Mouse (Mus musculus) Patski (cell line): ENCODE measurements around the gene Olfr160. TPM values are rescaled to one million over a fixed set of nuclear protein-coding genes. Genes with fewer than 3 reads are reported as not detected.

Source experiments
- ATAC-seq: fragments of 100-300 bp; one replicate; pipeline ENCODE4 v1.8.0; 2021
- CTCF ChIA-PET: fragments of 350-600 bp; sonication (Branson Sonifier 250); formaldehyde crosslinking; loops from one replicate; lab custom pipeline; 2022; ENCODE audit warnings: inconsistent platforms; lab: Charles Lee
- POLR2A ChIA-PET: fragments of 350-600 bp; sonication (Branson Sonifier 250); formaldehyde crosslinking; loops from one replicate; lab custom pipeline; 2022; ENCODE audit warnings: antibody characterized with exemption, inconsistent platforms; lab: Charles Lee
- DNase-seq: peaks from one replicate; pipeline ENCODE4 v3.0.0-alpha.2; 2011; ENCODE audit warnings: low read depth, low spot score
- H3K27me3 ChIP-seq: fragments of 371-371 bp; one replicate; pipeline ENCODE4 v1.5.1; 2021
- CTCF ChIP-seq: fragments of 100-300 bp; IDR thresholded peaks from one replicate; pipeline ENCODE4 v1.5.1; 2021
- in situ Hi-C: fragments of 300-500 bp; cut with MboI; formaldehyde crosslinking; loops from 3 replicates; pipeline ENCODE4 v1.11.1; 2018; ENCODE audit warnings: low pct_unique_long_range_greater_than_20kb, mixed read lengths
- polyA plus RNA-seq: library from polyadenylated mRNA; unstranded; gene quantifications from one replicate; pipeline ENCODE4 v1.2.3, GENCODE M21; 2021

Gene Olfr160
- not detected for polyA plus RNA-seq

- peaks cover 9% of the 10 kb centered on the region for H3K27me3 ChIP-seq
- no peak for ATAC-seq
- DNase-seq = no peak
- in situ Hi-C loops = no loop called here
- TF ChIP-seq CTCF = no peak
- CTCF ChIA-PET = no interaction called here
- POLR2A ChIA-PET = no interaction called here
Measured at GRCm38 (mm10) chr9:37716150-37716549, at the start of gene Olfr160. Gene Olfr160, minus strand, starts transcription at chr9:37716250.

DNA sequence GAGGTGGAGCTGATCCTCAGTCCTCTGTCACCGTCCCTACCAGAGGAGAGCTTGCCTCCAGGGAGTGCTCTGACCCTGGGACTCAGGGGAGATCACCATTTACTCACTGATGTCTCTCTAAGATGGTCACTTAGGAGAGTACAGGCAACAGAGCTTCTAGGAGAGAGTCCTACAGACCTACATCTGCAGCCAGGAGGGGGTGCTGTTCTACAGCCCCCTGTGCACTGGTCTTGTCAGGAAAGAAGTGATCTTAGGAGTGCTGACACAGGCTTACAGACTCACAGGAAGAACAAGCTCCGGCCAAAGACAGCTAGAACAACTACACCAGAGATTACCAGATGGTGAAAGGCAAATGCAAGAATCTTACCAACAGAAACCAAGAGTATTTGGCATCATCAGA lies 46.5 kb upstream of the Olfr160 start:
- no peaks in the 10 kb centered on the region for H3K27me3 ChIP-seq
- TF ChIP-seq CTCF = peak; percentile 37
- ATAC-seq = no peak
- ChIA-PET CTCF (interaction anchor here (0.6 kb wide), 1 partner anchor 207 kb away, joined by 4 read pairs; no protein-coding TSS in a partner anchor), POLR2A (no interaction called here)
- in situ Hi-C loops = no loop called here
- DNase-seq = no peak

GRCm38 (mm10) chr9:37761728-37762127 lies 45.7 kb upstream of the Olfr160 start:
- ChIA-PET POLR2A (no interaction called here), CTCF (interaction anchor here (0.6 to 1.6 kb wide), 2 partner anchors 14 to 208 kb away, joined by 4 to 5 read pairs; no protein-coding TSS in a partner anchor)
- no peak for ATAC-seq
- TF ChIP-seq CTCF = no peak
- H3K27me3 ChIP-seq = no peaks in the 10 kb centered on the region
- no peak for DNase-seq
- in situ Hi-C loops = no loop called here

- H3K27me3 ChIP-seq = no peaks in the 10 kb centered on the region
- TF ChIP-seq CTCF = no peak
- ATAC-seq (no peak), DNase-seq (no peak)
- in situ Hi-C loops = no loop called here
- POLR2A ChIA-PET = no interaction called here
- CTCF ChIA-PET = no interaction called here
Measured at GRCm38 (mm10) chr9:37752006-37752405, 36.0 kb upstream of the Olfr160 start.

GRCm38 (mm10) chr9:37751467-37751866 lies 35.4 kb upstream of the Olfr160 start:
- in situ Hi-C loops = no loop called here

GRCm38 (mm10) chr9:37750319-37751075 lies 34.4 kb upstream of the Olfr160 start:
- in situ Hi-C loops = no loop called here
- ChIA-PET CTCF (no interaction called here), POLR2A (no interaction called here)
- no peaks in the 10 kb centered on the region for H3K27me3 ChIP-seq
- ATAC-seq (no peak), DNase-seq (no peak)
- TF ChIP-seq CTCF = no peak

More at GRCm38 (mm10) chr9:37751467-37751866, 35.4 kb upstream of the Olfr160 start:
- no peak for TF ChIP-seq CTCF
- no peak for ATAC-seq
- ChIA-PET CTCF (no interaction called here), POLR2A (no interaction called here)
- no peak for DNase-seq
- H3K27me3 ChIP-seq = no peaks in the 10 kb centered on the region

GRCm38 (mm10) chr9:37744806-37745205 lies 28.8 kb upstream of the Olfr160 start, which contains the start of gene Olfr874:
Gene Olfr874, plus strand, starts transcription at chr9:37745106.
- in situ Hi-C loops = no loop called here
- TF ChIP-seq CTCF = no peak
- no peaks in the 10 kb centered on the region for H3K27me3 ChIP-seq
- ATAC-seq = no peak
- ChIA-PET POLR2A (no interaction called here), CTCF (no interaction called here)
- no peak for DNase-seq

DNA sequence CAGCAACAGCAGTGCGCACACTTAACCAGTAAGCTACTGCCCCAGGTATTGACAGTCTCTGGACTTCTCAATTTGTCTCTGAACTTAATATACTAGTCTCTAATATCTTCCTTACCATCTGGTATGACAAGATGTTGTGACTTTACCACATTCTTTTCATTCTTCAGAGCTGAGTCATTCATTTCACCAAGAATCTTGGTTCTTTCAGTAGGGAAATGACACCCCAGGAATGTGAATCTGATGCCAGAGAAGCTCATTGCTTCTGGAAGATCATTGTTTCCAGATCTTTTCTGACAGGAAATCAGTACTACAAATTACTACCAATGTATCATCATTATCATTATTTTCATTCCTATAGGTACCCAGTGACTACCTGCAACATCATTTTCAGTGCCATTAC lies 18.3 kb upstream of the Olfr160 start:
- ChIA-PET POLR2A (no interaction called here), CTCF (interaction anchor here (1.4 kb wide), 1 partner anchor 44 kb away, joined by 6 read pairs; no protein-coding TSS in a partner anchor)
- TF ChIP-seq CTCF = no peak
- ATAC-seq (peak; percentile 54), DNase-seq (peak; percentile 19)
- no peaks in the 10 kb centered on the region for H3K27me3 ChIP-seq
- in situ Hi-C loops = no loop called here

GRCm38 (mm10) chr9:37689970-37690686 lies 25.9 kb downstream of the Olfr160 start:
- peak; percentile 72 for TF ChIP-seq CTCF
- in situ Hi-C loops = loop anchor here (5.0 kb wide), 1 partner anchor 242 kb away; no protein-coding TSS in a partner anchor
- POLR2A ChIA-PET = interaction anchor here (0.8 kb wide), 1 partner anchor 241 kb away, joined by 4 read pairs; no protein-coding TSS in a partner anchor
- no peaks in the 10 kb centered on the region for H3K27me3 ChIP-seq
- DNase-seq (no peak), ATAC-seq (no peak)
- CTCF ChIA-PET = interaction anchor here (0.6 to 2.1 kb wide), 9 partner anchors 9 to 251 kb away, joined by 3 to 6 read pairs (median 4); no protein-coding TSS in a partner anchor

DNA sequence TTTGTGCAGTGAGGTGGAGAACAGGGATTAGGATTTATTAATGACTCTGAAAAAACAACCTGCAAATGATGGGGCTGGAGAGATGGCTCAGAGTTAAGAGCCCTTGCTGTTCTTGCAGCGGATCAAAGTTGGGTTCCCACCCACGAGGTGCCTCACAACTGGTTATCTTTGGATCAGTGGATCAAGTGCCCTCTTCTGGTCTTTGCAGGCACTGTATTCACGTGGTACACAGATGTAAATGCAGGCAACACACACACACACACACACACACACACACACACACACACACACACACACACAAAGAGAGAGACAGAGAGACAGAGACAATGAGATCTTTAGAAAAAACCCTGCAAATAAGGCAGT lies 28.1 kb downstream of the Olfr160 start:
- CTCF ChIA-PET = no interaction called here
- peak; percentile 30 for TF ChIP-seq CTCF
- no peak for ATAC-seq
- no peak for DNase-seq
- H3K27me3 ChIP-seq = no peaks in the 10 kb centered on the region
- in situ Hi-C loops = loop anchor here (5.0 kb wide), 1 partner anchor 244 kb away; no protein-coding TSS in a partner anchor
- POLR2A ChIA-PET = no interaction called here
